Mouse (Mus musculus) right cerebral cortex, postnatal 14 days (tissue): ENCODE data around the gene Mob3b.

ENCODE experiments used
- DNase-seq: peaks from one replicate; pipeline ENCODE4 v3.0.0; 2022

Gene Mob3b

GRCm38 (mm10) chr4:35054362-35054761 is 102.9 kb downstream of the Mob3b start:
- DNase-seq: no peak

GRCm38 (mm10) chr4:35052174-35052942 is 104.9 kb downstream of the Mob3b start:
- DNase-seq: no peak

GRCm38 (mm10) chr4:35051152-35051551 is 106.1 kb downstream of the Mob3b start:
- no peak for DNase-seq

- no peak for DNase-seq
Measured at GRCm38 (mm10) chr4:35049742-35050058, 107.6 kb downstream of the Mob3b start.

GRCm38 (mm10) chr4:35049036-35049741 is 108.1 kb downstream of the Mob3b start:
- DNase-seq: no peak

- DNase-seq: no peak
Measured at GRCm38 (mm10) chr4:35040896-35041295, 116.4 kb downstream of the Mob3b start.

- DNase-seq: no peak
Measured at GRCm38 (mm10) chr4:35040306-35040705, 117.0 kb downstream of the Mob3b start.

- DNase-seq: no peak
Measured at GRCm38 (mm10) chr4:35037824-35038223, 119.5 kb downstream of the Mob3b start.

GRCm38 (mm10) chr4:35034504-35035290 is 122.6 kb downstream of the Mob3b start:
- no peak for DNase-seq

GRCm38 (mm10) chr4:35032758-35033157 is 124.5 kb downstream of the Mob3b start:
- DNase-seq: no peak

- no peak for DNase-seq
Measured at GRCm38 (mm10) chr4:35031623-35032022, 125.7 kb downstream of the Mob3b start.

GRCm38 (mm10) chr4:35031141-35031540 is 126.1 kb downstream of the Mob3b start:
- no peak for DNase-seq

- no peak for DNase-seq
Measured at GRCm38 (mm10) chr4:35018416-35018815, 138.9 kb downstream of the Mob3b start.

GRCm38 (mm10) chr4:35012401-35013307 is 144.6 kb downstream of the Mob3b start:
- no peak for DNase-seq

GRCm38 (mm10) chr4:35006541-35007260 is 150.6 kb downstream of the Mob3b start:
- DNase-seq: no peak

- no peak for DNase-seq
Measured at GRCm38 (mm10) chr4:35006056-35006455, 151.2 kb downstream of the Mob3b start.

GRCm38 (mm10) chr4:35005068-35005769 is 152.1 kb downstream of the Mob3b start:
- no peak for DNase-seq

GRCm38 (mm10) chr4:35004473-35004872 is 152.8 kb downstream of the Mob3b start:
- DNase-seq: no peak

- no peak for DNase-seq
Measured at GRCm38 (mm10) chr4:35003550-35004326, 153.5 kb downstream of the Mob3b start.

- no peak for DNase-seq
Measured at GRCm38 (mm10) chr4:34996616-34997015, 160.7 kb downstream of the Mob3b start.

GRCm38 (mm10) chr4:34993639-34993975 is 163.7 kb downstream of the Mob3b start:
- DNase-seq: no peak
